ENCODE assay signal across 27 mouse cellular contexts in the genomic region with DNA sequence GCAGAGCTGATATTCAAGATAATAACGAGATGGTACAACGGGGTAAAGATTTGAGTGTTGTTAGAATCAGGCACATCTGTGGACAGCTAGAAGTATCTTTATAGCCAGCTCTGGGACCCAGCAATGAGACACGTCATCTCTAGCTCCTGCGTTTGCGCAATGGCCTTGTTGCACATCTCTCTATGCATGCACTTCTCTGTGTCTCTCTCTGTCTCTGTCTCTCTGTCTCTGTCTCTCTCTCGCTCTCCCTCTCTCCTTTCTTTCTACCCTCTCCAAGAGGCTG. TPM values are rescaled to one million over a fixed set of nuclear protein-coding genes. Genes with fewer than 3 reads are reported as not detected.
DNase-seq lines count a peak whose midpoint lies in the region; ATAC-seq and TF ChIP-seq lines count a peak whose summit lies in the region.
"Had no signal": no experiment of that assay in that cellular context is flagged by ENCODE, and none has a peak within 500 bp of the region (broad histone marks: within the 10 kb centered on the region; RNA-seq: fewer than 3 reads in every experiment).

No protein-coding gene starts in this region.

- no peak overlapping the region for H3ac ChIP-seq in C2C12 (ENCODE audit: control insufficient read depth, insufficient read length, low read depth)

- no peak for TF ChIP-seq CTCF in liver, postnatal 0 days (IDR thresholded peaks at IDR 0.05; ENCODE audit: low read depth)
- TF ChIP-seq CTCF in C2C12 (IDR thresholded peaks at IDR 0.05; ENCODE audit: control insufficient read depth, insufficient read depth, insufficient read length): no peak

- H3K36me3 ChIP-seq in liver, postnatal 0 days (replicated peaks; ENCODE audit: insufficient read depth, low read length): no peaks in the 10 kb centered on the region
- no peaks in the 10 kb centered on the region for H3K36me3 ChIP-seq in C2C12 (ENCODE audit: control insufficient read depth, insufficient read depth)
- H3K36me3 ChIP-seq in splenic B cell, adult 2 months (ENCODE audit: control insufficient read depth, insufficient read depth, low read length, poor library complexity, severe bottlenecking): no peaks in the 10 kb centered on the region; the same call in 1 of the 2 replicates
- H3K36me3 ChIP-seq in forebrain, embryonic 15.5 days: no peaks in the 10 kb centered on the region
- H3K36me3 ChIP-seq: forebrain, embryonic 12.5 days; hindbrain, embryonic 12.5 days; kidney, embryonic 15.5 days; limb, embryonic 13.5 days; liver, embryonic 12.5 days; midbrain, embryonic 15.5 days; stomach, embryonic 15.5 days had no signal

- H3K79me3 ChIP-seq in C2C12 (ENCODE audit: low read depth): no peaks in the 10 kb centered on the region

- no peak overlapping the region for H3K9ac ChIP-seq in liver, postnatal 0 days (replicated peaks)
- no peak overlapping the region for H3K9ac ChIP-seq in forebrain, embryonic 15.5 days (replicated peaks)
- H3K9ac ChIP-seq: forebrain, embryonic 12.5 days; hindbrain, embryonic 12.5 days; kidney, embryonic 15.5 days; limb, embryonic 13.5 days; liver, embryonic 12.5 days; midbrain, embryonic 15.5 days; stomach, embryonic 15.5 days had no signal

- no peaks in the 10 kb centered on the region for H3K27me3 ChIP-seq in liver, postnatal 0 days (ENCODE audit: insufficient read depth, low read length)
- no peaks in the 10 kb centered on the region for H3K27me3 ChIP-seq in C2C12 (ENCODE audit: control insufficient read depth, insufficient read depth, insufficient read length)
- no peaks in the 10 kb centered on the region for H3K27me3 ChIP-seq in splenic B cell, adult 2 months (ENCODE audit: control insufficient read depth, insufficient read depth, low read length, poor library complexity, severe bottlenecking)
- H3K27me3 ChIP-seq in forebrain, embryonic 15.5 days: no peaks in the 10 kb centered on the region
- H3K27me3 ChIP-seq: forebrain, embryonic 12.5 days; hindbrain, embryonic 12.5 days; kidney, embryonic 15.5 days; limb, embryonic 13.5 days; midbrain, embryonic 15.5 days; stomach, embryonic 15.5 days had no signal

- no peaks in the 10 kb centered on the region for H3K4me1 ChIP-seq in liver, postnatal 0 days (ENCODE audit: insufficient read depth)
- H3K4me1 ChIP-seq in forebrain, embryonic 15.5 days: no peaks in the 10 kb centered on the region
- H3K4me1 ChIP-seq: forebrain, embryonic 12.5 days; hindbrain, embryonic 12.5 days; kidney, embryonic 15.5 days; limb, embryonic 13.5 days; liver, embryonic 12.5 days; midbrain, embryonic 15.5 days; stomach, embryonic 15.5 days had no signal

- H3K79me2 ChIP-seq in C2C12 (ENCODE audit: control insufficient read depth, insufficient read depth): no peaks in the 10 kb centered on the region

- no peaks in the 10 kb centered on the region for H3K9me3 ChIP-seq in liver, postnatal 0 days (ENCODE audit: low read length)
- H3K9me3 ChIP-seq in forebrain, embryonic 15.5 days: no peaks in the 10 kb centered on the region
- H3K9me3 ChIP-seq: forebrain, embryonic 12.5 days; hindbrain, embryonic 12.5 days; kidney, embryonic 15.5 days; limb, embryonic 13.5 days; liver, embryonic 12.5 days; midbrain, embryonic 15.5 days; stomach, embryonic 15.5 days had no signal

- peak overlapping the region; percentile 34; the same call in 1 of the 2 replicates for H3K27ac ChIP-seq in liver, postnatal 0 days (ENCODE audit: low read depth)
- H3K27ac ChIP-seq in forebrain, embryonic 15.5 days (replicated peaks): no peak overlapping the region
- H3K27ac ChIP-seq: forebrain, embryonic 12.5 days; hindbrain, embryonic 12.5 days; kidney, embryonic 15.5 days; limb, embryonic 13.5 days; liver, embryonic 12.5 days; macrophage; midbrain, embryonic 15.5 days; stomach, embryonic 15.5 days had no signal

- H3K4me2 ChIP-seq in liver, postnatal 0 days (ENCODE audit: low read depth, low read length): no peak overlapping the region
- H3K4me2 ChIP-seq in forebrain, embryonic 15.5 days (replicated peaks): no peak overlapping the region
- H3K4me2 ChIP-seq: forebrain, embryonic 12.5 days; hindbrain, embryonic 12.5 days; kidney, embryonic 15.5 days; limb, embryonic 13.5 days; liver, embryonic 12.5 days; midbrain, embryonic 15.5 days; stomach, embryonic 15.5 days had no signal

- no peak overlapping the region for H3K4me3 ChIP-seq in liver, postnatal 0 days (ENCODE audit: low read depth, low read length)
- H3K4me3 ChIP-seq in C2C12 (ENCODE audit: insufficient read depth, poor library complexity, severe bottlenecking): no peak overlapping the region
- H3K4me3 ChIP-seq in forebrain, embryonic 15.5 days: no peak overlapping the region
- H3K4me3 ChIP-seq: erythroblast, embryonic 14.5 days; forebrain, embryonic 12.5 days; hindbrain, embryonic 12.5 days; kidney, embryonic 15.5 days; limb, embryonic 13.5 days; liver, embryonic 12.5 days; midbrain, embryonic 15.5 days; stomach, embryonic 15.5 days had no signal

- DNase-seq in liver, postnatal 0 days: no peak
- DNase-seq in liver: no peak
- peak; percentile 29 for DNase-seq in ZHBTc4 (ENCODE audit: low read depth, low spot score)
- peak; percentile 61 for DNase-seq in splenic B cell, adult 2 months (ENCODE audit: low read depth, low spot score)
- DNase-seq in kidney, postnatal 4 days: no peak
- no peak for DNase-seq in ovary, postnatal 36 days (ENCODE audit: low spot score)
- DNase-seq: adrenal gland, postnatal 14 days; cerebellum, adult 11-12 months; cerebellum, adult 9-11 months; gastrocnemius, postnatal 10 days; kidney, adult 11 months; kidney, postnatal 36 days; lung, adult 18-20 months; right cerebral cortex, adult 18-20 months; thymus, postnatal 14 days had no signal

- 76% methylated on average over 6 of the region's 6 CpGs for WGBS in liver, postnatal 0 days (ENCODE audit: insufficient replicate concordance)
- WGBS in forebrain, embryonic 15.5 days: 93% methylated on average over 6 of the region's 6 CpGs

- no peak for TF ChIP-seq EP300 in liver, postnatal 0 days (IDR thresholded peaks at IDR 0.05; ENCODE audit: low read depth)

- no peak for ATAC-seq in liver, postnatal 0 days
- ATAC-seq in forebrain, embryonic 15.5 days (replicated peaks): no peak
- ATAC-seq: liver, embryonic 12.5 days; lung, postnatal 0 days; midbrain, embryonic 15.5 days had no signal

TF ChIP-seq in C2C12, 6 proteins besides CTCF, POLR2A, EP300 and RAD21:
- TF ChIP-seq FOSL1 (IDR thresholded peaks at IDR 0.05; ENCODE audit: insufficient read depth, low read length, poor library complexity, severe bottlenecking) (no peak), MYOG (IDR thresholded peaks at IDR 0.05; ENCODE audit: control insufficient read depth, extremely low read depth, insufficient read length) (no peak), CEBPB (IDR thresholded peaks at IDR 0.05; ENCODE audit: low read depth) (peak; percentile 45)

RNA-seq across cellular contexts. Expression of a gene that starts 56.1 kb away (rescaled TPM):
- 0.73 TPM in 2 replicates for polyA plus RNA-seq in liver, postnatal 0 days (2015; fragmentation: Nextera tagmentation; extraction: Ambion mirVana)
- 1.7 TPM for polyA plus RNA-seq in C2C12 (2012; fragmentation: generic; extraction: Trizol)
- polyA plus RNA-seq in forebrain, embryonic 15.5 days (2015; fragmentation: Nextera tagmentation; extraction: Ambion mirVana): 1.2 and 1.5 TPM in 2 replicates
- polyA plus RNA-seq: erythroblast, embryonic 14.5 days had no signal

RNA-seq across cellular contexts. Expression of a gene that starts 56.9 kb away (rescaled TPM):
- polyA plus RNA-seq in liver, postnatal 0 days (2015; fragmentation: Nextera tagmentation; extraction: Ambion mirVana): 0.09 and 0.11 TPM in 2 replicates
- 12.1 TPM for polyA plus RNA-seq in C2C12 (2012; fragmentation: generic; extraction: Trizol)
- polyA plus RNA-seq in forebrain, embryonic 15.5 days (2015; fragmentation: Nextera tagmentation; extraction: Ambion mirVana): 48.1 and 49.0 TPM in 2 replicates
- polyA plus RNA-seq: macrophage had no signal

Comparison
In these comparisons a context has a peak if more than half of its experiments do, and no peak if none do; other contexts are left out.
1. DNase-seq: peak in ZHBTc4 (single experiment) and splenic B cell, adult 2 months (single experiment); none in liver, postnatal 0 days (single experiment), liver (single experiment), kidney, postnatal 4 days (0 of 2) and ovary, postnatal 36 days (single experiment).
2. RNA of a gene that starts 56.9 kb away (polyA plus RNA-seq): 48.1 to 49.0 TPM in forebrain, embryonic 15.5 days and 12.1 TPM in C2C12 (single experiment); 0.09 to 0.11 TPM in liver, postnatal 0 days; every median in the first group is over 10 times any median in the second.